Mouse (Mus musculus): ENCODE data around the gene Irgq. TPM values are rescaled to one million over a fixed set of nuclear protein-coding genes. Genes with fewer than 3 reads are reported as not detected.

Irgq gene
- total RNA-seq, 1 experiment: 6.2 TPM

- no peak overlapping the region for H3K4me3 ChIP-seq (ENCODE audit: insufficient read depth in 1 of 2, low read depth in 1 of 2, low read length in 2 of 2, poor library complexity in 1 of 2, severe bottlenecking in 1 of 2)
- no peaks in the 10 kb centered on the region for H3K9me3 ChIP-seq (ENCODE audit: control insufficient read depth, insufficient read depth, low read depth, low read length)
- TF ChIP-seq ZNF384 (IDR thresholded peaks at IDR 0.05; ENCODE audit: low read depth, low read length): no peak
- TF ChIP-seq HCFC1 (IDR thresholded peaks at IDR 0.05; ENCODE audit: borderline replicate concordance, insufficient read depth, low read length): no peak
- no peak for TF ChIP-seq ZC3H11A (IDR thresholded peaks at IDR 0.05; ENCODE audit: borderline replicate concordance, low read depth, low read length)
- TF ChIP-seq MAFK (IDR thresholded peaks at IDR 0.05; ENCODE audit: insufficient read depth, low read depth, low read length): no peak
- no peak for TF ChIP-seq CHD2 (IDR thresholded peaks at IDR 0.05; ENCODE audit: low read depth, low read length)
- H3K27ac ChIP-seq (ENCODE audit: insufficient read depth, low read depth, low read length, poor library complexity, severe bottlenecking): no peak overlapping the region
- in situ Hi-C loops (cut with MboI; ENCODE audit: low sequenced_read_pairs in 2 of 2, unreplicated experiment in 2 of 2): no loop called here
- H3K9ac ChIP-seq (ENCODE audit: insufficient read depth, low read depth, low read length, poor library complexity, severe bottlenecking): no peak overlapping the region
- no peaks in the 10 kb centered on the region for H3K36me3 ChIP-seq (ENCODE audit: control insufficient read depth, insufficient read depth, low read length, poor library complexity, severe bottlenecking)
- peaks cover 2 to 4% of the 10 kb centered on the region in 2 experiments; a peak in 1 of 4 replicates for H3K4me1 ChIP-seq (ENCODE audit: control insufficient read depth in 2 of 2, insufficient read depth in 2 of 2, low read length in 2 of 2, poor library complexity in 1 of 2)
- DNase-seq (ENCODE audit: low read depth, low spot score): no peak
Measured at GRCm38 (mm10) chr7:24537081-24537480, 6.6 kb downstream of the Irgq start.

DNA sequence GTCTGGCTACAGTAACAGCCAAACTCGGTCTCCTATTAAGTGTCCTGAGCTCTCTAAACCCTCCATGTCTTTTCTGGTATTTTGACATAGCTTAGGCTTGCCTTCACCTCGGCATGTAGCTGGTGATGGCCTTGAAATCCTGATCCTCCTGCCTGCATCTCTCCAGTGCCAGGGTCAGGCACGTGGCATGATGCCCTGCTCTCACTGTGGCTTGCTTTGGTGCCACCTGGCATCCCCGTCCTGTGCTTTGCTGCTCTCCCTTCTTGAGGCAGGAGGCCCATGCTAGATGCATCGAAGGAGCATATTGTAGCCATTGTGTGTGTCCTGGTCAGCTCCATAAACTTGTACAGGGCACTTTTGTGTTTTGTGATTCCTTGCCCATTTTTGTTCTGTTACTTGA, 7.1 kb downstream of the Irgq start:
- in situ Hi-C loops (cut with MboI; ENCODE audit: low sequenced_read_pairs in 2 of 2, unreplicated experiment in 2 of 2): no loop called here
- Histone ChIP-seq H3K4me1 (ENCODE audit: control insufficient read depth in 2 of 2, insufficient read depth in 2 of 2, low read length in 2 of 2, poor library complexity in 1 of 2) (peaks cover 2 to 4% of the 10 kb centered on the region in 2 experiments; a peak in 1 of 4 replicates), H3K27ac (ENCODE audit: insufficient read depth, low read depth, low read length, poor library complexity, severe bottlenecking) (no peak overlapping the region), H3K9me3 (ENCODE audit: control insufficient read depth, insufficient read depth, low read depth, low read length) (no peaks in the 10 kb centered on the region), H3K9ac (ENCODE audit: insufficient read depth, low read depth, low read length, poor library complexity, severe bottlenecking) (no peak overlapping the region; the same call in 1 of the 2 replicates), H3K4me3 (ENCODE audit: insufficient read depth in 1 of 2, low read depth in 1 of 2, low read length in 2 of 2, poor library complexity in 1 of 2, severe bottlenecking in 1 of 2) (no peak overlapping the region), H3K36me3 (ENCODE audit: control insufficient read depth, insufficient read depth, low read length, poor library complexity, severe bottlenecking) (no peaks in the 10 kb centered on the region)
- TF ChIP-seq HCFC1 (IDR thresholded peaks at IDR 0.05; ENCODE audit: borderline replicate concordance, insufficient read depth, low read length) (no peak), MAFK (IDR thresholded peaks at IDR 0.05; ENCODE audit: insufficient read depth, low read depth, low read length) (no peak), CHD2 (IDR thresholded peaks at IDR 0.05; ENCODE audit: low read depth, low read length) (no peak), ZNF384 (IDR thresholded peaks at IDR 0.05; ENCODE audit: low read depth, low read length) (no peak), ZC3H11A (IDR thresholded peaks at IDR 0.05; ENCODE audit: borderline replicate concordance, low read depth, low read length) (no peak)
- DNase-seq (ENCODE audit: low read depth, low spot score): no peak

DNA sequence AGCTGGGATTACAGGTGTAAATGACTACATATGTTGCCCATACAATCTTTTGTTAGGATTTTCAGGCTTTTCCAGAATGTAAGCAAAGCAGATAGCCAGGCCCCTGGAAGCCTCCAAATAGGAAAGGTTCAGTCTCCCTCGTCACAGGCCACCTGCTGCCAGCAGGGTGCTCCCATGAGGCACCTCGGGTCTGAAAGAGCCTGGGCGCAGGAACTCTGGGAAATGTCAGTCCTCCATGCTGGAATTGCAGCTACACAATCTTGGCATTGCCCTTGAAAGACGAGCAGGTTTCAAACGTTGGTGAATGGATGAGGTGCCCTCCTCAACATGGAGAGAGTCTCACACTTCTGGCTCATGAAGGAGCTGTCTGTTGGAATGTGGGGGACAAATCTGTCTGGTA, 7.7 kb downstream of the Irgq start:
- no peak for DNase-seq (ENCODE audit: low read depth, low spot score)
- Histone ChIP-seq H3K27ac (ENCODE audit: insufficient read depth, low read depth, low read length, poor library complexity, severe bottlenecking) (no peak overlapping the region), H3K9ac (ENCODE audit: insufficient read depth, low read depth, low read length, poor library complexity, severe bottlenecking) (no peak overlapping the region), H3K4me3 (ENCODE audit: insufficient read depth in 1 of 2, low read depth in 1 of 2, low read length in 2 of 2, poor library complexity in 1 of 2, severe bottlenecking in 1 of 2) (no peak overlapping the region), H3K36me3 (ENCODE audit: control insufficient read depth, insufficient read depth, low read length, poor library complexity, severe bottlenecking) (no peaks in the 10 kb centered on the region), H3K4me1 (ENCODE audit: control insufficient read depth in 2 of 2, insufficient read depth in 2 of 2, low read length in 2 of 2, poor library complexity in 1 of 2) (peaks cover 2 to 4% of the 10 kb centered on the region in 2 experiments; a peak in 1 of 4 replicates), H3K9me3 (ENCODE audit: control insufficient read depth, insufficient read depth, low read depth, low read length) (no peaks in the 10 kb centered on the region)
- in situ Hi-C loops (cut with MboI; ENCODE audit: low sequenced_read_pairs in 2 of 2, unreplicated experiment in 2 of 2): no loop called here
- TF ChIP-seq CHD2 (IDR thresholded peaks at IDR 0.05; ENCODE audit: low read depth, low read length) (no peak), ZC3H11A (IDR thresholded peaks at IDR 0.05; ENCODE audit: borderline replicate concordance, low read depth, low read length) (no peak), MAFK (IDR thresholded peaks at IDR 0.05; ENCODE audit: insufficient read depth, low read depth, low read length) (no peak), ZNF384 (IDR thresholded peaks at IDR 0.05; ENCODE audit: low read depth, low read length) (no peak), HCFC1 (IDR thresholded peaks at IDR 0.05; ENCODE audit: borderline replicate concordance, insufficient read depth, low read length) (no peak)

- H3K4me1 ChIP-seq (ENCODE audit: control insufficient read depth in 2 of 2, insufficient read depth in 2 of 2, low read length in 2 of 2, poor library complexity in 1 of 2): peaks cover 2% of the 10 kb centered on the region in 2 experiments; a peak in 1 of 4 replicates
- no peak overlapping the region for H3K4me3 ChIP-seq (ENCODE audit: insufficient read depth in 1 of 2, low read depth in 1 of 2, low read length in 2 of 2, poor library complexity in 1 of 2, severe bottlenecking in 1 of 2)
- no peak overlapping the region for H3K9ac ChIP-seq (ENCODE audit: insufficient read depth, low read depth, low read length, poor library complexity, severe bottlenecking)
- DNase-seq (ENCODE audit: low read depth, low spot score): no peak
- no peaks in the 10 kb centered on the region for H3K36me3 ChIP-seq (ENCODE audit: control insufficient read depth, insufficient read depth, low read length, poor library complexity, severe bottlenecking)
- no peak overlapping the region for H3K27ac ChIP-seq (ENCODE audit: insufficient read depth, low read depth, low read length, poor library complexity, severe bottlenecking)
- no peaks in the 10 kb centered on the region for H3K9me3 ChIP-seq (ENCODE audit: control insufficient read depth, insufficient read depth, low read depth, low read length)
- TF ChIP-seq ZC3H11A (IDR thresholded peaks at IDR 0.05; ENCODE audit: borderline replicate concordance, low read depth, low read length): no peak
- no peak for TF ChIP-seq MAFK (IDR thresholded peaks at IDR 0.05; ENCODE audit: insufficient read depth, low read depth, low read length)
- TF ChIP-seq CHD2 (IDR thresholded peaks at IDR 0.05; ENCODE audit: low read depth, low read length): no peak
- TF ChIP-seq HCFC1 (IDR thresholded peaks at IDR 0.05; ENCODE audit: borderline replicate concordance, insufficient read depth, low read length): no peak
- no peak for TF ChIP-seq ZNF384 (IDR thresholded peaks at IDR 0.05; ENCODE audit: low read depth, low read length)
- in situ Hi-C loops (cut with MboI; ENCODE audit: low sequenced_read_pairs in 2 of 2, unreplicated experiment in 2 of 2): no loop called here
Measured at GRCm38 (mm10) chr7:24538701-24539100, 8.2 kb downstream of the Irgq start.

DNA sequence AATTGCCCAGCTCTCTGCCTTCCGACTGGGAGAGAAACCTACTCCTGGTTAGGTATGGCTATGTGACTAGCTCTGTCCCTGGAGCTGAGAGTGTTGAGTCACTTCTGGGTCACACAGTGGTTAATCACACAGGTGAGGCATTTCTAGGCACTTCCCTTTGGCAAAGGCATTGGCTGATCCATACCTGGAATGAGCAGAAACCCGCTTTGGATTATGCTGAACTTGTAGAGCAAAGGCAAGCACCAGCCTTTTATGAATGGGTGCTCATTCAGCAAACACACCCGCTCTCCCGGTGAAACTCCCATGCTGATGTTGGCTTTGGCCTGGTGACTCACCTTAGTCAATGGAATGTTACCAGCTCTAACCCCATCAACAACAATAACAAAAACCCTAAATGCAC, 9.2 kb downstream of the Irgq start:
- Histone ChIP-seq H3K36me3 (ENCODE audit: control insufficient read depth, insufficient read depth, low read length, poor library complexity, severe bottlenecking) (no peaks in the 10 kb centered on the region), H3K9ac (ENCODE audit: insufficient read depth, low read depth, low read length, poor library complexity, severe bottlenecking) (no peak overlapping the region), H3K9me3 (ENCODE audit: control insufficient read depth, insufficient read depth, low read depth, low read length) (no peaks in the 10 kb centered on the region), H3K27ac (ENCODE audit: insufficient read depth, low read depth, low read length, poor library complexity, severe bottlenecking) (no peak overlapping the region), H3K4me3 (ENCODE audit: insufficient read depth in 1 of 2, low read depth in 1 of 2, low read length in 2 of 2, poor library complexity in 1 of 2, severe bottlenecking in 1 of 2) (no peak overlapping the region), H3K4me1 (ENCODE audit: control insufficient read depth in 2 of 2, insufficient read depth in 2 of 2, low read length in 2 of 2, poor library complexity in 1 of 2) (0 out of 4 replicates have a peak, but pooled peaks cover 0 to 2% of the 10 kb centered on the region in 2 experiments)
- in situ Hi-C loops (cut with MboI; ENCODE audit: low sequenced_read_pairs in 2 of 2, unreplicated experiment in 2 of 2): no loop called here
- no peak for DNase-seq (ENCODE audit: low read depth, low spot score)
- TF ChIP-seq ZC3H11A (IDR thresholded peaks at IDR 0.05; ENCODE audit: borderline replicate concordance, low read depth, low read length) (no peak), ZNF384 (IDR thresholded peaks at IDR 0.05; ENCODE audit: low read depth, low read length) (no peak), CHD2 (IDR thresholded peaks at IDR 0.05; ENCODE audit: low read depth, low read length) (no peak), HCFC1 (IDR thresholded peaks at IDR 0.05; ENCODE audit: borderline replicate concordance, insufficient read depth, low read length) (no peak), MAFK (IDR thresholded peaks at IDR 0.05; ENCODE audit: insufficient read depth, low read depth, low read length) (no peak)

Measured in ES-E14 (cell line).